Mouse (Mus musculus): ENCODE results near the gene Tet2.

Gene Tet2

DNA sequence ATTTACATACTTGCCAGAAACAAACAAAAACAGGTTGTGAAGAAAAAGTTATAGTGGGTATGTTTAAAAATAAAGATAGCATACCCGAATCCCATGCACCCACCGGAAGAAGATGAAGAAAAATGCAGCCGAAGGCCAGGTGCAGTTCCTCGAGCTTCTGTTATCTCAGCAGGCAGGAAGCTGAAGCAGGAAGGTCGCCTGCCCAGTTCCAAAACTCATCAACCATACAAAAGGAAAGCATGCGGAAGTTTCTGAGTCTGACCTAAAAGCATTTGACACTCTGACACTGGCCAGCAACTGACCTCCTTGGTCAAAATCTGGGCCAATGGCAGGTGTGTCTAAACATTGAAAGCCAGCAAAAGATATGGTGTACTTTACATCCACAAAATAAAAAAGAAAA, 26.8 kb downstream of the Tet2 start:
- DNase-seq (ENCODE audit: low spot score in 2 of 2), result no peak

DNA sequence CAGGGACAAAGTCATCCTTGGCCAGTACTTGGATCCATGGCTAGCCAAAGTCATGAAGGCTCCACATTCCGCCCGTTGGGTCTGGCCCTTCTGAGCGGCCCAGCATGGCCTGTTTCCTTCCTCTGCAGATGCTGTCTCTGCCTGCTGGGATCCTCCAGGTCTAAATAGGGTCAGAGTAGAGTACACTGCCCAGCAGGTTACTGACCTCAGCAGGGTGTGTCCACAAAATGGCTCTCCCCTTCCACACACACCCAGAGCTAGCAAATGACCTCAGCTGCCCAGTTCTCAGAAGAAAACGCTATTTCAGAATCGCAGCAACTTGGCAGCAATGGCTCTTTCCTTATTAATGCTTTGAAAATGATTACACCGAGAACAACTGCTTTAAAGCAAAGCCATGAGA, 27.5 kb downstream of the Tet2 start:
- DNase-seq (ENCODE audit: low spot score in 2 of 2), result no peak

DNA sequence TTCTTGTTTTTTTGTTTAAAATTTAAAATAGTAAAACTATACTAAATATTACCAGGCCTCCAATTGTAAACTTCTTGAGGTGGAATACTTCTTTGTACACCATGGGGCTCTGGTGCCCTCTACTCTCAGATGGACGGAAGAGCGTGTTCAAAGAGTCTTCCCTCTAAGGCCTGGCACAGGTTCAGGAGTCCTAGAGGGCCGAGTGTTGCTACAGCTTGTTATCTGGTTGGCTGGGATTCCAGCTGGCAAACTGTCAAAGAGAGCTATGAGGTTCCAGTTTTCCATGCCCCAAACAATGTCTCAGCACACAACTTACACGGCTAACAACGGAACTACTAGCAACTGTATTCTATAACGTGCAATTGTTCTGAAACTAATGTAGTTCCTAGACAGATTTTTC, 28.8 kb downstream of the Tet2 start:
- DNase-seq (ENCODE audit: low spot score in 2 of 2), result no peak

DNA sequence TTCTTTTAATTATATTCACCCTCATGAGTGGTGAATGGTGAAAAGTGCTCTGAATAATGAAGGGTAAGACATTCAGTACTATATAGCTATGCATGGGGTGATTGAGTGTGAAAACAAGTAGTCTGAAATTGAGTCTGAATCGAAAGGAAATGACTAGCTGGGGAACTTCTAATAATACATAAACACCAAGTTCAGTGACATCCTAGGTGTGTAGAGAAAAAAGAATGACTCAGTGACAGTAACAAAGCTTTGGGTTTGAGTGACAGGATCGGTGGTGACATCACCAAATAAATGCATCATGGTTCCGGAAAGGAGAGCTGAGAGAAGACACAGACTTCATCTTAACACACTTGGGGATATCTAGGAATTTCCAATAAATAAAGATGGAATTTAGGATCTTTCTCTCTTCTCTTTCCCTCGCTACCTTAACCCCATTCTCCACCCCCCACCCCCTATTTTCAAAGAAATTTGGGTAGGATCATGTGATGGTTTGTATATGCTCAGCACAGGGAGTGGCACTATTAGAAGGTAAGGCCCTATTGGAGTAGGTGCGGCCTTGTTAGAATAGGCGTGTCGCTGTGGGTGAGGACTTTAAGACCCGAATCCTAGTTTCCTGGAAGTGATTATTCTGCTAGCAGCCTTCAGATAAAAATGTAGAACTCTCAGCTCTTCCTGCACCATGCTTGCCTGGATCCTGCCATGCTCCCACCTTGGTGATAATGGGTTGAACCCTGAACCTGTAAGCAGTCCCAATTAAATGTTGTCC, 29.6 kb downstream of the Tet2 start:
- no peak for DNase-seq (ENCODE audit: low spot score in 2 of 2)

DNA sequence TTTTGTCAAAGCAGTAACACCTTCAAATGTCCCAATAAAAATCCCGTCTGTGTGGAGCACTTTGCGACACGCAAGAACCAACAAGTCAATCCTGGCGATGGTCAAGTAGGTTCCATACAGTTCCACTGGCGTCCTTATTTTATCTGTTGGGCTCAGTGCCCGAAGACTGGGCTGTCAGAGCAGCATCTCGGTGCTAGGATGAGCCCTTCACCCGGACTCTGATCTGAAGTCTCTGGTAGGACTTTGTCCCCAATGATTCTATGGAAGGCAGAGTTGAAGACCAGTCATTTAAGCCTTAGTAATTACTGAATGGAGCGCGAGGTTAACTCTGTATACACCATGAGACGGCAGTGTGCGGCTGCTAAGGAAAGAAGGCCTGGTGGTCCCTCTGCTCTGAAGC, 30.6 kb downstream of the Tet2 start:
- DNase-seq (ENCODE audit: low spot score in 2 of 2), result no peak

DNA sequence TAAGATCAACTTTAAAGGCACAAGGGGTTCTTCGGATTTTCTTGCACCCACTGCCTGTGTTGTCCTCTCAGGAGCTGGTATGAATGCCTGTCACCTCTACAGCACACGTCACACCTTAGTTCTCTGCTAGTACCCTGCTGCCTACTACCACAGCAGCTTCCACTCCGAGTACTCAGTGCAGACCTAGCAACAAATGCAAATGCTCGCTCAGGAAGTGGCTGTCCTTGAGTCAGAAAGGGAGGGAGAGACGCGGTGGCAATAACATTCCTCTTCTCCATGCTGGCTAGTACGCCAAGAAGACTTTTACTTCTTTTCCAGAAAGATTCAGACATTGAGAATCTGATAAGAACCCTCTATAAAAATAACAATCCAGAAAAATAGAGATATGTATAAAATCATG, 31.5 kb downstream of the Tet2 start:
- DNase-seq (ENCODE audit: low spot score in 2 of 2), result no peak

DNA sequence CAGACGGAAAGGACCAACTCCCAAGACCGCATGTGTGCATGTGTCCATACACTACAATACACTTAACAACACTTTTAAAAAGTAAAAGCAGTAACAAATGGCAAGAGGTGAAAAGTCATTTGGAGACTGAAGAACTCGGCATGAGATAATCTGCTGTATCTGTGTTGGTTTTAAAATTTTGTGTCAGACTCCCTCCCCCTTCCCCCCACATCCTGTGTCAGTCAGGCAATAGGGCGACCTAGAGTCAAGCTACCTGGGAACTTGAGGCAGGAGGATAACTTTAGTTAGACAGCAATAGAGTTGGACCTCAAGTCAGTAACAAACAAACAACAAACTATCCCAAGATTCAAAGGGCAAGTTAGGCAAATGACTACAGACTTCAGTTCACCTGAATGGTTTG, 34.6 kb downstream of the Tet2 start:
- no peak for DNase-seq (ENCODE audit: low spot score in 2 of 2)

DNA sequence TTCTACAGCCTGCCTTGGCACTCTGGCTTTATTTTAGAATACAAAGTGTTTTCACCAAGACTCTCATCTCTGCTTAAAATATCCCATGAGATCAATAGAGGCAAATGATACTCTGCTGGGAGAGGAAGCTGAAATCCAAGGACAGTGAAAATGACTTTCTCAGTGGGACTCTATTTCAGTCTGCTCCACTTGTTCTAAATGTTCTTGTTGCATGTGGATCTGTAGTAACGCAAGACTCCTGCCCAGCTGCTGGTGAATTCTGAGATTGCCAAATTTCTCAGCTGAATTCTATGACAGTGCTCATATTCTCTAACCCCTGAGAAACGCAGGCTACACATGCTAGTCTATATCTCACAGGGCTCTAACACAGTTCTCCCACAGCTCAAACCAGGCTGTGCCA, 35.1 kb downstream of the Tet2 start:
- DNase-seq (ENCODE audit: low spot score in 2 of 2), result no peak

DNA sequence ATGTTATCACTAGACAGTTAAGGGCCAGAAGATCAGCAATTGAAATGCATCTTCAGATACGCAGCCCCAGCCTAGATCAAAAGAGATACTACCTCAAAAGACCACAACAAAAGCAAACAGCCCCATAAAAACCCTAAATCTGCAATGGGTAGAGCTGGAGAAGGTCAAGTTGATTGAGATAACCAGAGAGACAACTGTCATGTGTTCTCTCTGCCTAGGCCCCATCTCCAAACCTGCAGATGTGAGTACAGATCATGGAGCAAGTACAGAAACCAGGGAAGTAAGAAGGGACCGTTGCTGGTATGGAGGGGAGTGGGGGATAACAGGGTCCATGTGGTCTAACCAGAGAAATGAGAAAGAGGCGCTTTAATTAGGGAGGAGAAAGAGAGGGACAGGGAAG, 36.1 kb downstream of the Tet2 start:
- no peak for DNase-seq (ENCODE audit: low spot score in 2 of 2)

DNA sequence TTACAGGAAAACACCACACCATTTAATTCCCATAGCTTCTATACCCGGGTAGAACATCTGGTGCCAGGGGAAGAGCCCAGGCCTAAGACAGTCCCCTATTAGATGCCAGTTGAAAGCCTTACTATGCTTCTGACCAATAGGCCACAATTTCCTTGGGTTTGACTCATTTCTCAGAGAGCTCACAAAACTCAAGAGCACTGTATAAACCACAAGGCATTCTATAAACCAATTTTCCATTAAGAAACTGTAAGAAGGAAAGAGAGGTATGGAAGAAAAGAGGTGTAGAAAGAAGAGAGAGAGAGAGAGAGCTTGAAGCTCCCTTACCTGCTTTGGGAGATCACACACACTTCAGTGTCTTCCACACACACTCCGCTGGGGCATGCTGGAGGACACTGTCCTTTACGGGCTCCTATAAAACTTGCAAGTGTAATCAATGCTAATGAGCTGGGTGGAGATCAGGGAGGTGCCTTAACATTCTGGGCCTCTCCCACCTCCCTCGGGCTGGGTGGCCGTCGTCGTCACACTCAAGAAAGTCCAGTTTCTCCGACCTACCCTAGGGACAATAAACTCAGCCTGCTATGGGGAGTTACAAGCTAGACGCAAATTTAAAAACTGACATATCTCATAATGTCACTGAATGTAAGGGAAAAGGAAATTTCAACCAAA, 38.5 kb downstream of the Tet2 start:
- no peak for DNase-seq (ENCODE audit: low spot score in 2 of 2)

DNA sequence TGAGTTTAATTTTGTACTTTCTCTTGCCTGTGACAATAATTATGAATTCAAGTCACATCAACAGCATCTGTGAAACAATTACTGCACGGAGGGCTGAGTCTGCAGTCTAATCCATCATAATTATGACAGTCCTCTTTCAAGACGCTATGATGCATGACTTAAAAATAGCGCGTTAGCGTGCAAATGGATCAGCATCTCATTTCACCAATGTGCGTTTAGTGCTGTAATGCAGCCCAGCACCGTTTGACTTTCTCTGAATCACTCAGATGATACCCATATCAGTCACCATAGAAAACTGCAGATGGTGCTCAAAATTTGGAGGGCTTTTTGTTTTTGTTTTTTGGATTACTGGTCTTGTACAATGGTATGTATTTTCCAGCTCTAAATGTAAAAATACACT, 48.0 kb downstream of the Tet2 start:
- no peak for DNase-seq (ENCODE audit: low spot score in 2 of 2)

DNA sequence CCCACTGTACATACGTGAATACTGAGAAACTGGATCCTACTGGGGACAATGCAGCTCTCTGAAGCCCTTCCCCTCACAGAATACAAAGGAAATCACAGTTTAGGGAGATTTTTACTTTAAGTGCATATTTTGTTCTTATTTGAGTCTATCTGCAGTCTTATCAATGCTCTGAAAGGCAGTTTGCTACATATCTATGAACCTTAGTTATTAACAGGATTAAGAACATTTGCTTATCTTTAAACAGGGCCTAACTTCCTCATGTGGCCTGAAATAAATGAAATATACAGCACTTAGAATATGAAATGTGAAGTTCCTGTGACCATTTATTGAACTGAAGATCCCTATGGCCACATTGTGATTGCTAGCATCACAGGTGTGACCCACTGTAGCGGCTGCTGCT, 53.6 kb downstream of the Tet2 start:
- no peak for DNase-seq (ENCODE audit: low spot score in 2 of 2)

DNA sequence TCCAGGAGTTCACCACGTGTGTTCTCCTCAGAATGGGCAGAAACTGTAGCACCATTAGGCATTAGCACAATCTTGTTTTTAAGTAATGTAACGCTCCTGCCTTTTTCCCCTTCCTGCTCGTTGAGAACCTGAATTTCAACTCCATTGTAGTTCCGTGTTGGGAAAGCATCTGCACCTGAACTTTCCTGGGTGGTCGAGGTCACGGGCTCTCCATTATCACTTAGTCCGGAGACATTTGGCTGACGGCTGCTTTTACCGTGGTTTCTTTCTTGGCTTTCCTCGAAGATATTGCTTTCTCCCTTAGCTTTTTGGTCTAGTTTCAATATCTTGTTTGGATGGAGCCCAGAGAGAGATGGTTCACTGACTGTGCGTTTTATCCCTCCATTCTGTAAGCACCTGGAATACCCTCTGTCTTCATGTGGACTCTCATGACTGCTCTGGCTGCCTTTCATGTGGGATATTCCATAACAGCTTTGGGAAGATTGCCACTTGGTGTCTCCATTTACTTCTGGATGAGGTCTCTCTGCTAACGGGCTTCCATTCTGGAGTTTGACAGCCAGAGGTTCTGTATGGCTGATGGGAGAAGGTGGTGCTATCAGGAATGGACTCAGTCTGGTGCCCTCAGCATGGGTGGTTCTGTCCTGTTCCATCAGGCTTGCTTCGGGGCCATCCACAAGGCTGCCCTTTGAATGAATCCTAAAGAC, 56.8 kb downstream of the Tet2 start:
- DNase-seq (ENCODE audit: low spot score in 2 of 2), result no peak

DNA sequence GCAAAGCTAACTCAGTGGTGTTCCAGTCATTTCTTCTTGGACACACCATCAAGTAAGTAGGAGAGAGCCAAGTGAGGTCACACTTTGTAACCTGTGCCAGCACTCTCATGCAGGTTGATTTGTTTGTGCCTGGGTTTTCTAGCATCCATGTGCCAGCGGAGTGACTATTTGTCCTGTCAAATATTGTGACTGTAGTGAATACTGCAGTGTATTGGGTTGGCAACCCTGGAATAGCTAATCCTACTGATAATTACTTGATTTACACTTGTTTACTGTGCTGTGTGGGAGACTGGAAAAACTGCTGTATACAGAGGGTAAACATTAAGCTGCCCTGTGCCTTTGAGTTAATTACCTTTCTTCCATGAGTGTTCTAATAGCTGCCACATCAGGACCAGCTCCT, 62.1 kb downstream of the Tet2 start:
- no peak for DNase-seq (ENCODE audit: low spot score in 2 of 2)

DNA sequence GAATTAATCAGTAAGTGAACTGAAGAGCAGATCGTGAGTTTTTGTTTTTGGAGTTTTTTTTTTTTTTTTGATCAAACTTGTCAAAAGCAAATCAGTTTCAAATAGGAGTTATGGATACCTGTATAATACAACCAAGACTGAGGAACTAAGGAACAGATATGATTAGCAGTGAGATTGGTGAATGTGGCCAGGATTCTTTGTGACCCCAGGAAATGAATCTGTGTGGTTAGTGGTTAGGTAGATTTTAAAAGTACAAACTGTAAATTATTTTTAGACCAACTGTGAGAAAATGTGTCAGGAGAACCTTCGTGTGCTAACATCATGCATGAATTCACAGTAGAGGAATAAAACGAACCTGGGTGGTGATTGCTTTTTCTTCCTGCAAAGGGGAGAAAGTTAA, 66.0 kb downstream of the Tet2 start:
- no peak for DNase-seq (ENCODE audit: low spot score in 2 of 2)

DNA sequence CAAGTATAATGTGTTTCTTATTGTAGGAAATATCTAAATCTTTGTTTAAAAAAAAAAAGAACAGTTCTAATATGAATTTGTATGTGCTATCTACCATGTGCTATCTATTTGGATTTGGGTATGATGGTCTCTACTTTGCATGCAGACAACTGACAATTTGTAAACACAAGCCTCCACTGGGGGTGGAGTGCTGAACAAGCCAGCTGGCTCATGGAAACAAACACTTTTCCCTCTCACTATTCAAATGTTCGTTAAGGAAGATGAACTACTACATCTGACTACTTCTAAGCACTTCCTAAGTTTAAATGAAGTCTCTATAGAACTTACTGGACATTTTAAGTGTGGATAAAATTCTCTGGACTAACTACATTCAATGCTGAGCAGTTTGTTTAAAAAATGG, 71.2 kb downstream of the Tet2 start:
- no peak for DNase-seq (ENCODE audit: low spot score in 2 of 2)

DNA sequence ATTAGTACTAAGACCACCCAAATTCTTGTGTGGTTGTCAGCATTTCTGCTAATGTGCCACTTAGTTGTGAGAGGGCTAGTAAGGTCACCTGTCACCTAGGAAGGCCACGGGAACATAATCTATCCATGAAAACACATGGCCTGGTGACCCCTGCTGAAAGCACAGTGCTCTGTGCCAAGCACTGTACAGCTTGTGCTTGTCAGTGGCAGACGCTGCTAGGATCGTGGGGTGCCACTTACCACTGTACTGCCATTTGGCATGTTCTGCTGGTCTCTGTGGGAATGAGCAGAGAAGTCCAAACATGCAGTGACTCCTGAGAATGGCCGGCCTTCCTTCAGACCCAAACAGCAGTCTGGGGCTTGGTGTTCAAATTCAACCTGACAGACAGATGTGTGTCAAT, 73.8 kb downstream of the Tet2 start:
- DNase-seq (ENCODE audit: low spot score in 2 of 2), result no peak

DNA sequence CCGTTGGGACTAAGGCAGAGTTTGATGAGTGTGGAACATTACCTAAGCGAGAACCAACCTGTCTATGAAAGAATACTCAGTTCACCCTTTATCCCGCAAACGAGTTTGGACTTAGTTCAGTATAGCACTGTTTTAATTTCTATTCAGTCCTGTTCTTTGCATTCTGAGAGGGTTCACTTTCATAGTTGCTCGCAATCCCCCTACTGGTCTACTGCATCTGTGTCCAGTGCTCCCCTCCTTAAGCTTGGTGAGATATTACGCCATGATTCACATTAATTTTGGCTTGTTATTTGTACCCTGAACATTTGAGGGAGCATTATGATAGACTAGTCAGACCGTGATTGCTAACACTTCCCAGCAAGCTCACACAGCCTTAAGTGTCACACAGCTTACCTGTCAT, 76.1 kb downstream of the Tet2 start:
- DNase-seq (ENCODE audit: low spot score in 2 of 2), result no peak

DNA sequence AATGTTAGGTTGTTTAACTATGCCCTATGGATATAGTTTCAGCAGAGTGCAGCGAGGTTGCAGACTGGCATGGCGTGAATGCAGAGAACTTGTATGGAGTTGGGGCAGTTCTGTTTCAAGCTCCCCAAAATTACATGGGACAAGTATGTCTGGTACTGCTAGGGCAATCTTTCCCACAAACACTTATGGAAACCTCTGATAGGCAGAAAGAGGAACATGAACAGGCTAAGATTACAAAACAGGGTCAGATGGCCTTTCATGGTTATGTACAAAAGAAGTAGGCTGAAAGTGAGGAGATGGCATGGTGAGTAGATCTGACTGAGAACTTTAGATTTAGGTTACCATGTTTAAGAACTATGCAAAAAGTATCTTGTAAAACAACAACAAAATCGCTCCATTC, 81.7 kb downstream of the Tet2 start:
- no peak for DNase-seq (ENCODE audit: low spot score in 2 of 2)

DNA sequence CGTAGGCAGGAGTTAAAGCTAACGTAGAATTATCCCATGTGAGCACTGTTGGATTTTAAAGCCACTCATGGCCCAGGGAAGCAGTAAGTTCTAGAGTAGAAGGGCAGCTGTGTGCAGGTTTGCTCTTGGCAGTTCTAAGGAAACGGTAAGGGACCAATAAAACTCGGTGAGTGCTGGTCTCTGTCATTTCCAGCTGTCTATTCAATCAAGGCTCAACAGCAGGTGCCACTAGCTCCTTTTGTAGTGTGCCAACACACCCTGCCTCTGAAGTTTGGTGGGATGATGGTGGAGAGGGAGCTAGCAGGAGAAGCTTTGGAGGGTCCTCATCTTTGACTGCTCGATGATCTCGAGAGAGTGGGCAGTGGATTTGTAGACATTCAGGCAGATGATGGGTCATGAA, 82.5 kb downstream of the Tet2 start:
- DNase-seq (ENCODE audit: low spot score in 2 of 2), result no peak

DNA sequence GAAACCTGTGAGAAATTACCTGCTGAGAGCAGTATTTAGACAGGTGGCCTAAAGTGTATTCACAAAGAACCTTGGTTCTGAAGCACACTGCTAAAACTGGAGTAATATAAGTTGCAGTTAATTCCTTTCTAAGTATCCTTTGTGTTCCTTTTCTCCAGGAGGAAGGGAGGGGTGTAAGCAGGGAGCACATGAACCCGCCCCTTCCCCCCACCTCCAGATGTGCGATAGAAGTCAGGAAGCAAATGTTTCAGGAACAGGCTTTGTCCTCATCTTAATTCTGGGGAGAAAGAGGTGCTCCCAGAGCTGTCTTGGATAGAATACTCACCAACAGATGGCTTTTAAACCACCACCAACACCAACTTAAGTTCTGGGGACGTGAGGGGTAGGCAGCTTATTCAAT, 82.9 kb downstream of the Tet2 start:
- DNase-seq (ENCODE audit: low spot score in 2 of 2), result no peak

DNA sequence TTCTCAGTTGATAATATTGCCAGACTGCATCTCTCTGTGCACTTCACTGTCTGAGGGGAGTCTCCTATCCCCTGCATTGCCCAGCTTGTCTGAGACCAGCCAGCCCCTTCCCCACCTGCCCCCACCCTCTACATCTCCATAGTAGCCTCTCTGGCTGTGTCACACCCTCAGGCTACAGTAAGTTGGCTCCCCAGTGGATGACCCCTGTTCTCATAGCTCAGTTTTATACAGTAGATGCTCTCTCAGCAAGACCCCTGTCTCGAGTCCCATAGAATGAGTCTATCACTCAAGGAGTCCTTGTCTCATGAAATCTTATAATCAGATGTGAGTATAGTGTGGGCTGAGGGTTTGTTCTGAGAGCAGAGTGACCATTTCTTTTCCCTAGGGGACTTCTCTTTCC, 85.8 kb downstream of the Tet2 start:
- DNase-seq (ENCODE audit: low spot score in 2 of 2), result no peak

DNA sequence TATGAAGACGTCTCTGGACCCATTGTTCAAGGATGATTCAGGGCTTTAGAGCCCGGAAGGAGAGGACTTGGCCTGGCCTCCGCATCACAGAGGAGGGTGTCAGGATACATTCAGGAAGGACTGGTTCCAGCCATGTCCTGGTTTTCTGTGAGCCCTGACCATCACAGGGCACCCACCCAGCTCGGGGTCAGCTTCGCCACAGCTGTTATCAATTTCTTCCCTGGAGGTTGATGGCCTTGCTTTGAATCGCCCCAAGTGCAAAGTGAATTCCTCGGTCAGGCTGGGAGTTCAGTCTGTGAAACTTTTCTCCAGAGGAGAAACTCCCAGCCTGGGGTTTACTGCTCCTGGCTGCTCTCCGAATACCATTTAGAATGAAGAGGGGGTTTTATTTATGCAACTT, 91.0 kb downstream of the Tet2 start:
- DNase-seq (ENCODE audit: low spot score in 2 of 2), result no peak

Measured in natural killer cell, adult 2 months (primary cell).